Mouse (Mus musculus) hindbrain, embryonic 15.5 days (tissue): Measurements from ENCODE around the gene Plxna1. TPM values are rescaled to one million over a fixed set of nuclear protein-coding genes. Genes with fewer than 3 reads are reported as not detected.
A peak's percentile ranks its signal among the peaks of the same experiment; 100 is the strongest.

ENCODE experiments used
- ATAC-seq: fragments of 200-750 bp; cut with Nextera tagmentation; 2 replicates; pipeline ENCODE4 v1.8.0; 2017; ENCODE audit warnings: low read depth, moderate number of reproducible peaks, moderate TSS enrichment; ENCODE audit not compliant: low FRiP score
- H3K27ac ChIP-seq: fragments of 300-500 bp; sonication (generic); replicated peaks from 2 replicates; pipeline ENCODE4 v1.5.1; 2015; ENCODE audit warnings: mild to moderate bottlenecking, inconsistent platforms
- H3K27me3 ChIP-seq: fragments of 300-500 bp; sonication (generic); 2 replicates; pipeline ENCODE4 v1.6.1; 2015; ENCODE audit warnings: control low read depth, inconsistent platforms
- H3K36me3 ChIP-seq: fragments of 300-500 bp; sonication (generic); 2 replicates; pipeline ENCODE4 v1.6.1; 2015; ENCODE audit warnings: control low read depth, inconsistent platforms
- H3K4me1 ChIP-seq: fragments of 300-500 bp; sonication (generic); replicated peaks from 2 replicates; pipeline ENCODE4 v1.6.1; 2015; ENCODE audit warnings: control low read depth, inconsistent platforms
- H3K4me2 ChIP-seq: fragments of 300-500 bp; sonication (generic); 2 replicates; pipeline ENCODE4 v1.6.1; 2015; ENCODE audit warnings: moderate library complexity, mild to moderate bottlenecking, inconsistent platforms
- H3K4me3 ChIP-seq: fragments of 300-500 bp; sonication (generic); 2 replicates; pipeline ENCODE4 v1.5.1; 2015; ENCODE audit warnings: mild to moderate bottlenecking, inconsistent platforms
- H3K9ac ChIP-seq: fragments of 300-500 bp; sonication (generic); 2 replicates; pipeline ENCODE4 v1.6.1; 2015; ENCODE audit warnings: inconsistent platforms
- H3K9me3 ChIP-seq: fragments of 300-500 bp; sonication (generic); 2 replicates; pipeline ENCODE4 v1.6.1; 2016; ENCODE audit warnings: control low read depth, inconsistent platforms
- WGBS: fragments of 180-500 bp; shearing (Covaris S2); methylation state at CpG from one replicate; pipeline ENCODE4 v1.1.7; 2015; 5-methylcytosine and 5-hydroxymethylcytosine counted together
- polyA plus RNA-seq: library from polyadenylated mRNA; unstranded; fragments of >200 nt; fragmentation: Nextera tagmentation; extraction: Ambion mirVana; gene quantifications from 2 replicates; pipeline ENCODE4 v1.2.1, GENCODE M21; 2015

Gene Plxna1
- polyA plus RNA-seq, 1 experiment from 2014 or later = 47.4 TPM

GRCm38 (mm10) chr6:89359771-89360708 lies 2.4 kb downstream of the Plxna1 start:
- Histone ChIP-seq H3K4me1 (peaks cover 64% of the 10 kb centered on the region), H3K27ac (peak overlapping the region; percentile 25; the same call in 1 of the 2 replicates), H3K9ac (peak overlapping the region; percentile 94), H3K27me3 (no peaks in the 10 kb centered on the region), H3K4me3 (peak overlapping the region; percentile 86), H3K4me2 (peak overlapping the region; percentile 94), H3K36me3 (peaks cover 4% of the 10 kb centered on the region; the same call in 1 of the 2 replicates), H3K9me3 (no peaks in the 10 kb centered on the region)
- no peak for ATAC-seq
- WGBS = 34% methylated on average over 20 of the region's 20 CpGs

- no peak for ATAC-seq
- Histone ChIP-seq H3K27ac (no peak overlapping the region), H3K9me3 (no peaks in the 10 kb centered on the region), H3K4me3 (peak overlapping the region; percentile 86), H3K27me3 (no peaks in the 10 kb centered on the region), H3K9ac (peak overlapping the region; percentile 94; the same call in 1 of the 2 replicates), H3K4me1 (peaks cover 71% of the 10 kb centered on the region), H3K4me2 (peak overlapping the region; percentile 94), H3K36me3 (peaks cover 4% of the 10 kb centered on the region; the same call in 1 of the 2 replicates)
- 80% methylated on average over 3 of the region's 3 CpGs for WGBS
These were observed 3.2 kb downstream of the Plxna1 start for GRCm38 (mm10) chr6:89359192-89359591.

- 34% methylated on average over 7 of the region's 7 CpGs for WGBS
- Histone ChIP-seq H3K9me3 (no peaks in the 10 kb centered on the region), H3K4me1 (peaks cover 87% of the 10 kb centered on the region), H3K27me3 (no peaks in the 10 kb centered on the region), H3K9ac (no peak overlapping the region), H3K4me2 (no peak overlapping the region), H3K36me3 (peaks cover 12% of the 10 kb centered on the region; the same call in 1 of the 2 replicates), H3K4me3 (no peak overlapping the region), H3K27ac (no peak overlapping the region)
- ATAC-seq = no peak
These were observed 6.8 kb downstream of the Plxna1 start for GRCm38 (mm10) chr6:89355661-89356060.

- H3K9ac ChIP-seq = no peak overlapping the region
- no peak for ATAC-seq
- no peaks in the 10 kb centered on the region for H3K9me3 ChIP-seq
- H3K4me2 ChIP-seq = no peak overlapping the region
- peaks cover 87% of the 10 kb centered on the region for H3K4me1 ChIP-seq
- H3K27me3 ChIP-seq = no peaks in the 10 kb centered on the region
- WGBS = 80% methylated on average over 12 of the region's 12 CpGs
- no peak overlapping the region for H3K4me3 ChIP-seq
- H3K36me3 ChIP-seq = peaks cover 12% of the 10 kb centered on the region; the same call in 1 of the 2 replicates
- H3K27ac ChIP-seq = no peak overlapping the region
These were observed 7.7 kb downstream of the Plxna1 start for GRCm38 (mm10) chr6:89354726-89355125.

- Histone ChIP-seq H3K27me3 (no peaks in the 10 kb centered on the region), H3K9ac (no peak overlapping the region), H3K4me2 (no peak overlapping the region), H3K4me1 (peaks cover 80% of the 10 kb centered on the region), H3K9me3 (no peaks in the 10 kb centered on the region), H3K36me3 (peaks cover 12% of the 10 kb centered on the region; the same call in 1 of the 2 replicates), H3K4me3 (no peak overlapping the region), H3K27ac (no peak overlapping the region)
- WGBS = 84% methylated on average over 5 of the region's 5 CpGs
- ATAC-seq = no peak
These were observed 8.3 kb downstream of the Plxna1 start for GRCm38 (mm10) chr6:89354076-89354475.

GRCm38 (mm10) chr6:89353101-89353500 lies 9.3 kb downstream of the Plxna1 start:
- peaks cover 76% of the 10 kb centered on the region for H3K4me1 ChIP-seq
- WGBS = 67% methylated on average over 8 of the region's 8 CpGs

GRCm38 (mm10) chr6:89351441-89352137 lies 10.8 kb downstream of the Plxna1 start:
- 8% methylated on average over 5 of the region's 5 CpGs for WGBS
- H3K9me3 ChIP-seq = no peaks in the 10 kb centered on the region
- peak; percentile 63 for ATAC-seq
- no peaks in the 10 kb centered on the region for H3K27me3 ChIP-seq
- no peak overlapping the region for H3K4me3 ChIP-seq
- H3K9ac ChIP-seq = no peak overlapping the region
- H3K4me1 ChIP-seq = peaks cover 75% of the 10 kb centered on the region
- no peak overlapping the region for H3K4me2 ChIP-seq
- H3K36me3 ChIP-seq = peaks cover 24% of the 10 kb centered on the region
- H3K27ac ChIP-seq = peak overlapping the region; percentile 63

More at GRCm38 (mm10) chr6:89353101-89353500, 9.3 kb downstream of the Plxna1 start:
- H3K27me3 ChIP-seq = no peaks in the 10 kb centered on the region
- no peak overlapping the region for H3K4me2 ChIP-seq
- H3K9me3 ChIP-seq = no peaks in the 10 kb centered on the region
- ATAC-seq = no peak
- peaks cover 12% of the 10 kb centered on the region; the same call in 1 of the 2 replicates for H3K36me3 ChIP-seq
- H3K27ac ChIP-seq = no peak overlapping the region
- no peak overlapping the region for H3K4me3 ChIP-seq
- H3K9ac ChIP-seq = no peak overlapping the region

GRCm38 (mm10) chr6:89350520-89350919 lies 11.9 kb downstream of the Plxna1 start:
- H3K36me3 ChIP-seq = peaks cover 27% of the 10 kb centered on the region
- ATAC-seq = no peak
- no peak overlapping the region for H3K27ac ChIP-seq
- peaks cover 69% of the 10 kb centered on the region for H3K4me1 ChIP-seq
- H3K27me3 ChIP-seq = no peaks in the 10 kb centered on the region
- no peak overlapping the region for H3K9ac ChIP-seq
- H3K9me3 ChIP-seq = no peaks in the 10 kb centered on the region
- no peak overlapping the region for H3K4me3 ChIP-seq
- no peak overlapping the region for H3K4me2 ChIP-seq
- WGBS = 97% methylated on average over 2 of the region's 2 CpGs

- Histone ChIP-seq H3K4me2 (no peak overlapping the region), H3K4me3 (no peak overlapping the region), H3K27ac (no peak overlapping the region), H3K4me1 (peaks cover 69% of the 10 kb centered on the region), H3K36me3 (peaks cover 27% of the 10 kb centered on the region), H3K9me3 (no peaks in the 10 kb centered on the region), H3K27me3 (no peaks in the 10 kb centered on the region), H3K9ac (no peak overlapping the region)
- WGBS = 70% methylated on average over 1 of the region's 1 CpGs
- no peak for ATAC-seq
These were observed 12.3 kb downstream of the Plxna1 start for GRCm38 (mm10) chr6:89350037-89350515.

- H3K9ac ChIP-seq = no peak overlapping the region
- 77% methylated on average over 9 of the region's 9 CpGs for WGBS
- ATAC-seq = no peak
- H3K4me2 ChIP-seq = no peak overlapping the region
- no peaks in the 10 kb centered on the region for H3K27me3 ChIP-seq
- H3K4me1 ChIP-seq = peaks cover 64% of the 10 kb centered on the region
- H3K4me3 ChIP-seq = no peak overlapping the region
- no peak overlapping the region for H3K27ac ChIP-seq
- H3K36me3 ChIP-seq = peaks cover 23% of the 10 kb centered on the region
- H3K9me3 ChIP-seq = no peaks in the 10 kb centered on the region
These were observed 14.1 kb downstream of the Plxna1 start for GRCm38 (mm10) chr6:89348363-89348762.

- peaks cover 58% of the 10 kb centered on the region for H3K4me1 ChIP-seq
- 43% methylated on average over 1 of the region's 1 CpGs for WGBS
- H3K27ac ChIP-seq = no peak overlapping the region
- H3K27me3 ChIP-seq = no peaks in the 10 kb centered on the region
- ATAC-seq = no peak
- no peak overlapping the region for H3K4me3 ChIP-seq
- no peak overlapping the region for H3K4me2 ChIP-seq
- H3K9me3 ChIP-seq = no peaks in the 10 kb centered on the region
- H3K9ac ChIP-seq = no peak overlapping the region
- peaks cover 19% of the 10 kb centered on the region for H3K36me3 ChIP-seq
These were observed 14.6 kb downstream of the Plxna1 start for GRCm38 (mm10) chr6:89347792-89348191.

GRCm38 (mm10) chr6:89345855-89346254 lies 16.6 kb downstream of the Plxna1 start:
- 100% methylated on average over 1 of the region's 1 CpGs for WGBS
- peaks cover 29% of the 10 kb centered on the region for H3K36me3 ChIP-seq
- H3K9me3 ChIP-seq = no peaks in the 10 kb centered on the region
- no peak overlapping the region for H3K27ac ChIP-seq
- no peak overlapping the region for H3K4me2 ChIP-seq
- no peaks in the 10 kb centered on the region for H3K27me3 ChIP-seq
- H3K4me1 ChIP-seq = peaks cover 41% of the 10 kb centered on the region
- no peak overlapping the region for H3K4me3 ChIP-seq
- no peak overlapping the region for H3K9ac ChIP-seq
- ATAC-seq = no peak
